In the genomic region with DNA sequence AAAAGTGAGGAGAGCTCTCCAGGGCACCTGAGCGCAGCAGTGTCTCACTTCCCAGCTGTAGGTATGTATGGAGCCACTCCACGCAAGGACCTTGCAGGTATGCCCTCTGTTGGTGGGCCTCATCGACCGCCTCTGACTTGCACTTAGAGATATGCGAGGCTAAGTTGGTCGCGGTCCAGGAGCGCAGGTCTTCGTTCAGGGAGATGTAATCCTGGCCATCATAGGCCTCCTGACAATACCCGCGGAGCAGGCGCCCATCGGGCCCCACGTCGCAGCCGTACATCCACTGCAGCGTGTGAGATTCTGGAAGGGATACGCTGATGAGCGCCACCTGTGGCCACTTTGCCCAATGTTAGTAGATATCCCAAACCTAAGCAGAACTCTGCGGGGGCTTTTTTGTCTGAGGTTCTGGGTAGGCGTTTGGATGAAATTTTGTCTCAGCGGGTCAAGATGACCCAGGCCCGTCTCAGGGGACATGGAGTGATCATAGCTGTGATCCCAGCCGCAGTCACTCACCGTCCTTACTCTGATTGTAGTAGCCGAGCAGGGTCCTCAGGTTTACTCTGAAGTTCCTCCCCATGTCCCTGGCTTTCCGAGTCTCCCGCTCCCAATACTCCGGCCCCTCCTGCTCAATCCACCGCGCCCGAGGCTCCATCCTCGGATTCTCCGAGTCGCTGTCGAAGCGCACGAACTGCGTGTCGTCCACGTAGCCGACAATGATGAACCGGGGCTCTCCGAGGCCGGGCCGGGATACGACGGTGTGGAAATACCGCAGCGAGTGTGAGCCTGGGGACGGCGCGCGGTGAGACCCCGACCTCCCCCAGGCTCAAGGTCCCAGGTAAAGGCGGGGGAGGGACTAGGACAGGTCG, we compare ENCODE assay signal across 9 mouse cellular contexts. TPM values are rescaled to one million over a fixed set of nuclear protein-coding genes. Genes with fewer than 3 reads are reported as not detected.
DNase-seq lines count a peak whose midpoint lies in the region; ATAC-seq lines count a peak whose summit lies in the region.
"Not testable (repeated sequence)": the region's sequence is repeated elsewhere in the genome, so short reads cannot be mapped to it uniquely, and the experiment has no call there.
"Had no signal": no experiment of that assay in that cellular context is flagged by ENCODE, and none has a peak within 500 bp of the region (broad histone marks: within the 10 kb centered on the region; RNA-seq: fewer than 3 reads in every experiment).

No protein-coding gene starts in this region.

- H3K9me3 ChIP-seq in heart, embryonic 16.5 days (replicated peaks; ENCODE audit: control insufficient read depth, low read length); kidney, embryonic 14.5 days (ENCODE audit: control insufficient read depth, low read length); liver, embryonic 13.5 days (replicated peaks); midbrain, embryonic 13.5 days: not testable (repeated sequence)

- peaks cover 17% of the 10 kb centered on the region for H3K27me3 ChIP-seq in heart, embryonic 16.5 days (ENCODE audit: control insufficient read depth, insufficient read depth, low read length)
- H3K27me3 ChIP-seq in kidney, embryonic 14.5 days (ENCODE audit: control insufficient read depth, insufficient read depth, low read length): peaks cover 18% of the 10 kb centered on the region
- H3K27me3 ChIP-seq in liver, embryonic 13.5 days: peaks cover 37% of the 10 kb centered on the region
- H3K27me3 ChIP-seq in midbrain, embryonic 13.5 days: peaks cover 29% of the 10 kb centered on the region

- not testable (repeated sequence) for H3K4me1 ChIP-seq in brown adipose tissue, adult 24 weeks (ENCODE audit: control insufficient read depth, insufficient read depth, insufficient read length, low read length); heart, embryonic 16.5 days (ENCODE audit: control insufficient read depth, insufficient read depth, low read length); kidney, embryonic 14.5 days (ENCODE audit: control insufficient read depth, insufficient read depth, low read length); liver, embryonic 13.5 days (replicated peaks)
- H3K4me1 ChIP-seq in midbrain, embryonic 13.5 days (replicated peaks): peaks cover 13% of the 10 kb centered on the region

- H3K4me3 ChIP-seq in brown adipose tissue, adult 24 weeks (ENCODE audit: insufficient read depth, low read depth, low read length): peak overlapping the region; percentile 56
- H3K4me3 ChIP-seq in heart, embryonic 16.5 days (ENCODE audit: low read length): peak overlapping the region; percentile 47
- peak overlapping the region; percentile 29 for H3K4me3 ChIP-seq in kidney, embryonic 14.5 days (ENCODE audit: low read length)
- peak overlapping the region; percentile 39 for H3K4me3 ChIP-seq in liver, embryonic 13.5 days (replicated peaks)
- H3K4me3 ChIP-seq in midbrain, embryonic 13.5 days (replicated peaks): peak overlapping the region; percentile 43

- not testable (repeated sequence) for H3K36me3 ChIP-seq in heart, embryonic 16.5 days (ENCODE audit: control insufficient read depth, insufficient read depth); kidney, embryonic 14.5 days (ENCODE audit: control insufficient read depth, insufficient read depth, low read length); liver, embryonic 13.5 days; midbrain, embryonic 13.5 days

- peak overlapping the region; percentile 66 for H3K4me2 ChIP-seq in heart, embryonic 16.5 days (ENCODE audit: low read depth, low read length)
- peak overlapping the region; percentile 53 for H3K4me2 ChIP-seq in kidney, embryonic 14.5 days (replicated peaks; ENCODE audit: low read depth, low read length)
- peak overlapping the region; percentile 63 for H3K4me2 ChIP-seq in liver, embryonic 13.5 days
- H3K4me2 ChIP-seq in midbrain, embryonic 13.5 days (replicated peaks): peak overlapping the region; percentile 80

- peak; percentile 62 for DNase-seq in B cell, adult 2 months
- not testable (repeated sequence) for DNase-seq in liver, embryonic 13.5 days
- peak; percentile 31 for DNase-seq in right cerebral cortex, postnatal 4 days

- H3K27ac ChIP-seq in brown adipose tissue, adult 24 weeks (replicated peaks; ENCODE audit: low read depth, low read length); heart, embryonic 16.5 days (ENCODE audit: low read length); kidney, embryonic 14.5 days (ENCODE audit: low read depth, low read length); liver, embryonic 13.5 days; midbrain, embryonic 13.5 days: not testable (repeated sequence)

- ATAC-seq in erythroid progenitor cell, adult 5-6 weeks (replicated peaks; ENCODE audit: low FRiP score, poor library complexity, severe bottlenecking): peak; percentile 94
- ATAC-seq in heart, embryonic 16.5 days (replicated peaks; ENCODE audit: extremely low read depth, insufficient read depth, low FRiP score): peak; percentile 59; the same call in 1 of the 2 replicates
- ATAC-seq in kidney, embryonic 14.5 days (ENCODE audit: low FRiP score, low TSS enrichment): peak; percentile 56
- ATAC-seq in liver, embryonic 13.5 days (ENCODE audit: low read depth): 0 out of 2 replicates have a peak, but pooled peaks have one; percentile 43
- peak; percentile 78 for ATAC-seq in midbrain, embryonic 13.5 days

- peak overlapping the region; percentile 41; the same call in 1 of the 2 replicates for H3K9ac ChIP-seq in heart, embryonic 16.5 days (ENCODE audit: low read length)
- 0 out of 2 replicates have a peak overlapping the region, but pooled peaks have one; percentile 7 for H3K9ac ChIP-seq in kidney, embryonic 14.5 days (ENCODE audit: low read depth, low read length)
- not testable (repeated sequence) for H3K9ac ChIP-seq in liver, embryonic 13.5 days
- H3K9ac ChIP-seq in midbrain, embryonic 13.5 days (replicated peaks): peak overlapping the region; percentile 61

- 1% methylated on average over 57 of the region's 57 CpGs for WGBS in heart, embryonic 16.5 days
- 1% methylated on average over 57 of the region's 57 CpGs for WGBS in kidney, embryonic 14.5 days
- under 1% methylated on average over 57 of the region's 57 CpGs for WGBS in liver, embryonic 13.5 days (ENCODE audit: insufficient replicate concordance)
- 1% methylated on average over 57 of the region's 57 CpGs for WGBS in midbrain, embryonic 13.5 days

RNA-seq across cellular contexts. Expression of gene Gm19684, which starts 10.6 kb away (rescaled TPM):
- not detected in 2 replicates for polyA plus RNA-seq in brown adipose tissue, adult 24 weeks (2012; ENCODE audit: insufficient read depth, insufficient read length, missing spikeins)
- not detected in 2 replicates for total RNA-seq in erythroid progenitor cell, adult 5-6 weeks (2015; ENCODE audit: low replicate concordance)
- not detected in 2 replicates for total RNA-seq in erythroid progenitor cell, adult 5-6 weeks (2017; ENCODE audit: low replicate concordance)
- polyA plus RNA-seq in heart, embryonic 16.5 days (2015; fragmentation: Nextera tagmentation; extraction: Ambion mirVana): 0.21 TPM in 1 of 2 replicates, not detected in the other
- polyA plus RNA-seq in kidney, embryonic 14.5 days (2014; fragmentation: Nextera tagmentation; extraction: Ambion mirVana): not detected in 2 replicates
- polyA plus RNA-seq in liver, embryonic 13.5 days (2015; fragmentation: Nextera tagmentation; extraction: Ambion mirVana): not detected in 2 replicates
- not detected in 2 replicates for polyA plus RNA-seq in midbrain, embryonic 13.5 days (2015; fragmentation: Nextera tagmentation; extraction: Ambion mirVana)

RNA-seq across cellular contexts. Expression of gene Gm7030, which starts 18.4 kb away (rescaled TPM):
- polyA plus RNA-seq in brown adipose tissue, adult 24 weeks (2012; ENCODE audit: insufficient read depth, insufficient read length, missing spikeins): not detected in 2 replicates
- not detected in 2 replicates for total RNA-seq in erythroid progenitor cell, adult 5-6 weeks (2015; ENCODE audit: low replicate concordance)
- not detected in 2 replicates for total RNA-seq in erythroid progenitor cell, adult 5-6 weeks (2017; ENCODE audit: low replicate concordance)
- polyA plus RNA-seq in heart, embryonic 16.5 days (2015; fragmentation: Nextera tagmentation; extraction: Ambion mirVana): 0.22 and 0.39 TPM in 2 replicates
- polyA plus RNA-seq in kidney, embryonic 14.5 days (2014; fragmentation: Nextera tagmentation; extraction: Ambion mirVana): not detected in 2 replicates
- polyA plus RNA-seq in liver, embryonic 13.5 days (2015; fragmentation: Nextera tagmentation; extraction: Ambion mirVana): not detected in 2 replicates
- not detected in 2 replicates for polyA plus RNA-seq in midbrain, embryonic 13.5 days (2015; fragmentation: Nextera tagmentation; extraction: Ambion mirVana)
- total RNA-seq: adrenal gland, postnatal 4 days had no signal

RNA-seq across cellular contexts. Expression of gene Gm11127, which starts 52.7 kb away (rescaled TPM):
- polyA plus RNA-seq in brown adipose tissue, adult 24 weeks (2012; ENCODE audit: insufficient read depth, insufficient read length, missing spikeins): not detected in 2 replicates
- total RNA-seq in erythroid progenitor cell, adult 5-6 weeks (2015; ENCODE audit: low replicate concordance): not detected in 2 replicates
- total RNA-seq in erythroid progenitor cell, adult 5-6 weeks (2017; ENCODE audit: low replicate concordance): 0.39 TPM in 1 of 2 replicates, not detected in the other
- 0.24 TPM in 1 of 2 replicates, not detected in the other for polyA plus RNA-seq in heart, embryonic 16.5 days (2015; fragmentation: Nextera tagmentation; extraction: Ambion mirVana)
- not detected in 2 replicates for polyA plus RNA-seq in kidney, embryonic 14.5 days (2014; fragmentation: Nextera tagmentation; extraction: Ambion mirVana)
- 0.08 TPM in 1 of 2 replicates, not detected in the other for polyA plus RNA-seq in liver, embryonic 13.5 days (2015; fragmentation: Nextera tagmentation; extraction: Ambion mirVana)
- not detected in 2 replicates for polyA plus RNA-seq in midbrain, embryonic 13.5 days (2015; fragmentation: Nextera tagmentation; extraction: Ambion mirVana)

RNA-seq across cellular contexts. Expression of gene Gm8909, which starts 57.5 kb away (rescaled TPM):
- not detected in 2 replicates for polyA plus RNA-seq in brown adipose tissue, adult 24 weeks (2012; ENCODE audit: insufficient read depth, insufficient read length, missing spikeins)
- total RNA-seq in erythroid progenitor cell, adult 5-6 weeks (2015; ENCODE audit: low replicate concordance): not detected in 2 replicates
- total RNA-seq in erythroid progenitor cell, adult 5-6 weeks (2017; ENCODE audit: low replicate concordance): not detected in 2 replicates
- polyA plus RNA-seq in heart, embryonic 16.5 days (2015; fragmentation: Nextera tagmentation; extraction: Ambion mirVana): 1.8 and 1.9 TPM in 2 replicates
- polyA plus RNA-seq in kidney, embryonic 14.5 days (2014; fragmentation: Nextera tagmentation; extraction: Ambion mirVana): not detected in 2 replicates
- polyA plus RNA-seq in liver, embryonic 13.5 days (2015; fragmentation: Nextera tagmentation; extraction: Ambion mirVana): not detected in 2 replicates
- polyA plus RNA-seq in midbrain, embryonic 13.5 days (2015; fragmentation: Nextera tagmentation; extraction: Ambion mirVana): not detected in 2 replicates

Comparison
In these comparisons a context has a peak if more than half of its experiments do, and no peak if none do; other contexts are left out.
1. ATAC-seq: peak in every context shown above with its lines; median percentile 94 in erythroid progenitor cell, adult 5-6 weeks; 78 in midbrain, embryonic 13.5 days; 59 in heart, embryonic 16.5 days; 56 in kidney, embryonic 14.5 days; 43 in liver, embryonic 13.5 days.